Mouse (Mus musculus): ENCODE results near the gene Iqschfp. TPM values are rescaled to one million over a fixed set of nuclear protein-coding genes. Genes with fewer than 3 reads are reported as not detected.

Gene Iqschfp
- polyA plus RNA-seq, 1 experiment from 2014 or later = 4.7 TPM

DNA sequence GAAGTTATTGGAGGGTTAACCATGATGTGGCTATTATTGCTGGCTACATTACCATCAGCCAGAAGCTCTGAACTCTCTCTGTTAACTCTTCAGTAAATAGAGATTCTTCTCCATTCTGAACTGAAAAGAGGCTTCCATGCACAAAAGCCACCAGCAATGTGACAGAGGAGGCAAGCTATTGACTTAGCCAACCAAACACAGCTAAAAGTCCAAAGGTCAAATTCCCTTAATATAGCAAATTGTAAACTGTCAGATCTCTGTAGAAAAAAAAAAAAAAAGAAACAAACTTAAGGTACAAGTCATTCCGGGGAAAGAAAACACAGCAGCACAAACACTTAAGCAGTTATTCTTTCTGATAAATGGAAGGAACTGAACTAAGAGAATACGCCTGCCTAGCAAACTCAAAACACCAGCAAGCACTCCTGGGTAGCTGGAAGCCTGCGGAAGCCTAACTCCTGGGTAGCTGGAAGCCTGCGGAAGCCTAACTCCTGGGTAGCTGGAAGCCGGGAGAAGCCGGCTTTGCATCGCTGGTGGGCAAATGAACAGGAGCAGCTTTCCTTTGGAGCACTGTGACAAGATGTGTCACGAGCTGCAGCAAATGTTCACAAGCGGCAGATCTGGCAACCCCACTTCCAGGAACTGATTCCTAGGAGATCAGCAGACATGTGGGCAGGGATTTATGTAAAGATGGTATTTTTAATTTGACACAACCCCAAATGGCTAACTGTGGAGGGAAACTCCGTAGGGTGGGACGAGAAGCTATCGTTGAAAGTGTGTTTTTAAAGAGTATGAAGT is 701.2 kb downstream of the Iqschfp start:
- ATAC-seq (ENCODE audit: low read depth) = no peak
- Histone ChIP-seq H3K36me3 (ENCODE audit: control insufficient read depth, insufficient read depth, low read length) (no peaks in the 10 kb centered on the region), H3K9ac (replicated peaks; ENCODE audit: low read depth, low read length) (no peak overlapping the region), H3K27me3 (ENCODE audit: control insufficient read depth, insufficient read depth, low read length) (no peaks in the 10 kb centered on the region), H3K9me3 (ENCODE audit: control insufficient read depth, low read length) (no peaks in the 10 kb centered on the region), H3K27ac (ENCODE audit: low read depth, low read length) (no peak overlapping the region), H3K4me2 (ENCODE audit: low read depth, low read length) (no peak overlapping the region), H3K4me1 (ENCODE audit: control insufficient read depth, insufficient read depth, low read length) (peaks cover 13% of the 10 kb centered on the region), H3K4me3 (ENCODE audit: low read depth, low read length) (no peak overlapping the region)
- WGBS = 65% methylated on average over 12 of the region's 12 CpGs

DNA sequence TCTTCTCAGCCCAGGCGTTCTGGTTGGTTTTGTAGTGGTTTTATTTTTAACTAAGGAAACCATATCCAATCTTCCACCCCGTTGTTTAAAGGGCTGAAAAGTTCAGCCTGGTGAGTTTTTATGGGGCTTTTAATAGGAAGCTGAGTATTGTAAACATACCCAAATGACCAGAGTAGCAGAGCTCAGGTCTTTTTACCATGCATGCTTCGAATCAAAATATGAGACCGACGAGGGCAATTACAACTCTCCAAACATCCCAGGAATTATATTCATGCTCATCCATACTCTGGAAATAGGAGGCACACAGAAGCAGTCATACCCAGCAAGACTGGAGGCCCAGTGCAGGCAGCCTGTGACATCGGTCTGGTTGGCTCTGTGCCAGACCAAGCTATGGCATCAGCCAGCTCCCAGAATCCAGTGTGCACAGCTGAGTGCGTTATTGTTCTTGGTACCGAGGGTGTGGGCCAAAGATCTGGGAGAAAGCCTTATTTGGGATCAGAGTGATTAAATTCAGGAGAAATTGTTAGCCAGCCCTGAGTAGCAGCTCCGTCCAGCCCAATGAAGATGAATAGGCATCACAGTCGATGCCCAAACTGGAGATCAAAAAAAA is 703.4 kb downstream of the Iqschfp start:
- no peak overlapping the region for H3K4me3 ChIP-seq (ENCODE audit: low read depth, low read length)
- no peak overlapping the region for H3K4me2 ChIP-seq (ENCODE audit: low read depth, low read length)
- H3K9me3 ChIP-seq (ENCODE audit: control insufficient read depth, low read length) = no peaks in the 10 kb centered on the region
- ATAC-seq (ENCODE audit: low read depth) = no peak
- H3K9ac ChIP-seq (replicated peaks; ENCODE audit: low read depth, low read length) = no peak overlapping the region
- peaks cover 10% of the 10 kb centered on the region for H3K4me1 ChIP-seq (ENCODE audit: control insufficient read depth, insufficient read depth, low read length)
- no peaks in the 10 kb centered on the region for H3K36me3 ChIP-seq (ENCODE audit: control insufficient read depth, insufficient read depth, low read length)
- WGBS = 64% methylated on average over 10 of the region's 10 CpGs
- H3K27ac ChIP-seq (ENCODE audit: low read depth, low read length) = no peak overlapping the region
- H3K27me3 ChIP-seq (ENCODE audit: control insufficient read depth, insufficient read depth, low read length) = no peaks in the 10 kb centered on the region

GRCm38 (mm10) chr3:68596938-68597337 is 704.9 kb downstream of the Iqschfp start:
- no peak for ATAC-seq (ENCODE audit: low read depth)
- no peak overlapping the region for H3K9ac ChIP-seq (replicated peaks; ENCODE audit: low read depth, low read length)
- no peaks in the 10 kb centered on the region for H3K9me3 ChIP-seq (ENCODE audit: control insufficient read depth, low read length)
- H3K27me3 ChIP-seq (ENCODE audit: control insufficient read depth, insufficient read depth, low read length) = no peaks in the 10 kb centered on the region
- no peak overlapping the region for H3K27ac ChIP-seq (ENCODE audit: low read depth, low read length)
- 91% methylated on average over 4 of the region's 4 CpGs for WGBS
- no peak overlapping the region for H3K4me3 ChIP-seq (ENCODE audit: low read depth, low read length)
- H3K36me3 ChIP-seq (ENCODE audit: control insufficient read depth, insufficient read depth, low read length) = no peaks in the 10 kb centered on the region
- no peak overlapping the region for H3K4me2 ChIP-seq (ENCODE audit: low read depth, low read length)
- H3K4me1 ChIP-seq (ENCODE audit: control insufficient read depth, insufficient read depth, low read length) = peaks cover 8% of the 10 kb centered on the region

DNA sequence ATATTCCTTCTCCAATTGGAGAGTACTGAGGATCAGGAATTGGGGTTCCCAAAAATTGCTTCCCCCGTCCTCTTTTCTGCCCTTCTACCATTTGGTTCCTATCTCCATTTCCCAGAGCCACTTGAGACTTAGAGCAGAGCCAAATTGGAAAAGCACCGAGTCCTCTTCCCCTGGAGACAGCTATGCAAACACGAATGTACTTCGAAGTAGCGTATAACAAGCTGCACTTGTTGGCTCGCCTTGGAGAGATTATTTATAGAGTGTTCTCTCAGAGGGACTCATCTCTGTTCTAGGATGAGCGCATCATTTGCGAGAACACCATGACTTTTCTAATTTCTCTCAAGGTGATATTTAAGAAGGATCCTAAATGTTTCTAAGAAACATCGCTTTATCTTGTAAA is 710.9 kb downstream of the Iqschfp start:
- H3K4me2 ChIP-seq (ENCODE audit: low read depth, low read length) = no peak overlapping the region
- H3K4me1 ChIP-seq (ENCODE audit: control insufficient read depth, insufficient read depth, low read length) = peaks cover 12% of the 10 kb centered on the region
- no peak for ATAC-seq (ENCODE audit: low read depth)
- H3K9me3 ChIP-seq (ENCODE audit: control insufficient read depth, low read length) = no peaks in the 10 kb centered on the region
- H3K36me3 ChIP-seq (ENCODE audit: control insufficient read depth, insufficient read depth, low read length) = no peaks in the 10 kb centered on the region
- 60% methylated on average over 9 of the region's 9 CpGs for WGBS
- H3K4me3 ChIP-seq (ENCODE audit: low read depth, low read length) = no peak overlapping the region
- no peak overlapping the region for H3K27ac ChIP-seq (ENCODE audit: low read depth, low read length)
- no peaks in the 10 kb centered on the region for H3K27me3 ChIP-seq (ENCODE audit: control insufficient read depth, insufficient read depth, low read length)
- no peak overlapping the region for H3K9ac ChIP-seq (replicated peaks; ENCODE audit: low read depth, low read length)

DNA sequence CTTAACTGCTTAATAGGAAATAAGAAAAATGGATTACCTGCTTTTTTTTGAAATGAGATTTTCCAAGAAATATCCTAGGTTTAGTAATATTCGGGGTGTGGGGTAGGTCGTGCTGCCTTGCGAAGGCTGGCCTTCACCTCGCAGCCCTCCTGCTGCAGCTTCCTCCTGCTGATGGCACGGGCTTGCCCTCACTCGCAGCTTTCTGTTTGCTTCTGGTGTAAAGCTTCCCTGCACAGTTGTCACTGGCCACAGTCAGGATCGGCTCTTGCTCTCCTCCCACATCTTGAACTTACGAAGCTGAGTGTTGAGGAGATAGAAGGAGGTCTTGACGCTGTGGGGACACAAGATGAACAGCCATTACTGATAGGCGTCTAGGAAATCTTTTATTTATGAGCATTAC is 712.4 kb downstream of the Iqschfp start:
- 56% methylated on average over 10 of the region's 10 CpGs for WGBS
- no peaks in the 10 kb centered on the region for H3K27me3 ChIP-seq (ENCODE audit: control insufficient read depth, insufficient read depth, low read length)
- H3K27ac ChIP-seq (ENCODE audit: low read depth, low read length) = peak overlapping the region; percentile 34; the same call in 1 of the 2 replicates
- H3K9ac ChIP-seq (replicated peaks; ENCODE audit: low read depth, low read length) = no peak overlapping the region
- no peak overlapping the region for H3K4me3 ChIP-seq (ENCODE audit: low read depth, low read length)
- no peaks in the 10 kb centered on the region for H3K36me3 ChIP-seq (ENCODE audit: control insufficient read depth, insufficient read depth, low read length)
- no peaks in the 10 kb centered on the region for H3K9me3 ChIP-seq (ENCODE audit: control insufficient read depth, low read length)
- ATAC-seq (ENCODE audit: low read depth) = no peak
- H3K4me1 ChIP-seq (ENCODE audit: control insufficient read depth, insufficient read depth, low read length) = peaks cover 16% of the 10 kb centered on the region
- H3K4me2 ChIP-seq (ENCODE audit: low read depth, low read length) = no peak overlapping the region

DNA sequence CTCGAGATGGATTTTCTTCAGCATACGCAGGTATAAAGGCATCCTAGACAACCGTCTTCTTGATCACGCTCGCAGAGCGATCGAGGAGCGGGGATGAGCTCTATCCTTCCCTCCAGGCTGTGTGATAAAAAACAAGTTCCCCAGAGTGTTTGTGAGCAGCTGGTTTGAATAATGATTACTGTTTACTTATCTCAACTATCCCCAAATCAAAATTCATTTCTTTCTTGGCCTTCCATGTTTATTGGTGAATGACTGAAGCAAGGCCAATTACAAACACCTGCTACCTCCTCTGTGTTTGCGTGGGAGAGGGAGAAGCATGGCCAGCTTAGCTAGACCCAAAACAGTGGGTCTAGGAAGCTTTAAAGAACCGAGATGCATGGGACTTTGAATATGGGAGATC is 712.9 kb downstream of the Iqschfp start:
- peak; percentile 67; the same call in 1 of the 2 replicates for ATAC-seq (ENCODE audit: low read depth)
- no peaks in the 10 kb centered on the region for H3K36me3 ChIP-seq (ENCODE audit: control insufficient read depth, insufficient read depth, low read length)
- H3K27me3 ChIP-seq (ENCODE audit: control insufficient read depth, insufficient read depth, low read length) = no peaks in the 10 kb centered on the region
- 37% methylated on average over 10 of the region's 10 CpGs for WGBS
- H3K4me2 ChIP-seq (ENCODE audit: low read depth, low read length) = no peak overlapping the region
- H3K9ac ChIP-seq (replicated peaks; ENCODE audit: low read depth, low read length) = no peak overlapping the region
- H3K9me3 ChIP-seq (ENCODE audit: control insufficient read depth, low read length) = no peaks in the 10 kb centered on the region
- H3K27ac ChIP-seq (ENCODE audit: low read depth, low read length) = no peak overlapping the region
- no peak overlapping the region for H3K4me3 ChIP-seq (ENCODE audit: low read depth, low read length)
- H3K4me1 ChIP-seq (ENCODE audit: control insufficient read depth, insufficient read depth, low read length) = peaks cover 16% of the 10 kb centered on the region

DNA sequence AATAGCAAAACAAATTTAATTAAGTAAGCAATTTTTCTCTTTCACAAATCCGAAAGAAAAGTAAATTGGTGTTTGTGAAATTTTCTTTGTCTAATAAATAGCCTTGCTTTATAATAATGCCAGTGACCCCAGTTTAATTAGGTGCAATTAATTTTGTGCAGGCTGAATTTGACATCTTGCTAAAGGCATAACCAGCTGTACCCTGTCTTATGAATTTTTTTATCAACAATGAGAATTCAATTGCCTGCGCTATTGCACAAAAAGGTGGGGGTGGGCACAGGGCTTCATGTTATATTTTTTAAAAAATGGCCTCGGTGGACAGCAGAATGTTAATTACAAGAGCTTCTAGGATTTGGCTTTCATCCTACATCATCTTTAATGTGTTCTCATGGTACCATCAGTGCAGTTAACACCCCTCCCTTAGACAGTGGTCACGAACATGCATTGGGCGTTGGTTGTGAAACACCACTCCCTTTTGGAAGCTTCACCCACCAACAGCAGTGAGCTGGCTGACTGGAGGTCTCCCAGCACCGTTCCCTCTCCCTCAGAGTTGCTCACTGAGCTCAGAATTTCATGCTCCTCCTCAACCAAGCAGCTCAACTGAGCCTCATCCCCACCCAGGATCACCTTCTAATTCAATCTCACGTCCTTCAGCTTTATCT is 714.0 kb downstream of the Iqschfp start:
- Histone ChIP-seq H3K4me1 (ENCODE audit: control insufficient read depth, insufficient read depth, low read length) (peaks cover 16% of the 10 kb centered on the region), H3K27me3 (ENCODE audit: control insufficient read depth, insufficient read depth, low read length) (no peaks in the 10 kb centered on the region), H3K4me3 (ENCODE audit: low read depth, low read length) (no peak overlapping the region), H3K4me2 (ENCODE audit: low read depth, low read length) (no peak overlapping the region), H3K9me3 (ENCODE audit: control insufficient read depth, low read length) (no peaks in the 10 kb centered on the region), H3K27ac (ENCODE audit: low read depth, low read length) (no peak overlapping the region), H3K9ac (replicated peaks; ENCODE audit: low read depth, low read length) (no peak overlapping the region), H3K36me3 (ENCODE audit: control insufficient read depth, insufficient read depth, low read length) (no peaks in the 10 kb centered on the region)
- ATAC-seq (ENCODE audit: low read depth) = peak; percentile 16; the same call in 1 of the 2 replicates
- 48% methylated on average over 7 of the region's 7 CpGs for WGBS

DNA sequence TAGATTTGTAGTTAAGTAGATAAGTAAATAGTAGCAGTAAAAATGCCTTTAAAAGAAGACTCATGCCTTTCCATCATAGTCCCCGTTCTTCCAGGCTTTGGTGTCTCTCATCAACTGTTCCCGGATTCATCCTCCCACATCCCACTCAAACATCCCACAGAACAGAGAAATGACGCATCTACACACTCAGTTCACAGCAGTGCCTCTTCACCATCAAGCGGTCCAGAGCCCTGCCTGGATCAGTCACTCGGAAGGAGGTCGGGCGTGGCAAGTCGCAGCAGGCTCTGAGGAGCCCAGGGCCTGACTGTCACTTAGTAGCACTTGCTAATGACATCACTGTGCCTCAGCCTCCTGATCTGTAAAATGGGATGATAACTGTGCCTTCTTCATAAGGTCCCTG is 714.7 kb downstream of the Iqschfp start:
- 93% methylated on average over 8 of the region's 8 CpGs for WGBS
- Histone ChIP-seq H3K27me3 (ENCODE audit: control insufficient read depth, insufficient read depth, low read length) (no peaks in the 10 kb centered on the region), H3K4me2 (ENCODE audit: low read depth, low read length) (no peak overlapping the region), H3K27ac (ENCODE audit: low read depth, low read length) (no peak overlapping the region), H3K36me3 (ENCODE audit: control insufficient read depth, insufficient read depth, low read length) (no peaks in the 10 kb centered on the region), H3K4me1 (ENCODE audit: control insufficient read depth, insufficient read depth, low read length) (peaks cover 16% of the 10 kb centered on the region), H3K4me3 (ENCODE audit: low read depth, low read length) (no peak overlapping the region), H3K9ac (replicated peaks; ENCODE audit: low read depth, low read length) (no peak overlapping the region), H3K9me3 (ENCODE audit: control insufficient read depth, low read length) (no peaks in the 10 kb centered on the region)
- ATAC-seq (ENCODE audit: low read depth) = no peak

DNA sequence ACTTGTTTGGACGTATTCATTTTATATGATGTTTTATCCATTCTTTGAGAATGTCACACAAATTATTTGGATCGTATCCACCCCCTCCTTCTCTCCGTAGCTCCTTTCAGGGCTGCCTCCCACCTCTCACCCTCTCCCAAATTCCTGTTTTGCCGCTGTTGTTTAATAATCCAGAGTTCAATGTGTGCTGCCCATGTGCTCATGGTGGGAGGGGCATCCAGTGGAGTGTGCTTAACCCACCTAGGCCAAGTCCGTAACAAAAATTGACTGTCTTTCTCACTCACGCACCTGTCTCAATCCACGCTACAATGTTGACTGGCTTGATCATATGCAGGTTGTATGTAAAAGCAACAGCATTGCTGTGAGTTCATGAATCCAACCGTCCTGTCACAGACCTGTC is 715.3 kb downstream of the Iqschfp start:
- Histone ChIP-seq H3K4me3 (ENCODE audit: low read depth, low read length) (no peak overlapping the region), H3K4me1 (ENCODE audit: control insufficient read depth, insufficient read depth, low read length) (peaks cover 16% of the 10 kb centered on the region), H3K27ac (ENCODE audit: low read depth, low read length) (no peak overlapping the region), H3K4me2 (ENCODE audit: low read depth, low read length) (no peak overlapping the region), H3K9me3 (ENCODE audit: control insufficient read depth, low read length) (no peaks in the 10 kb centered on the region), H3K9ac (replicated peaks; ENCODE audit: low read depth, low read length) (no peak overlapping the region), H3K36me3 (ENCODE audit: control insufficient read depth, insufficient read depth, low read length) (no peaks in the 10 kb centered on the region), H3K27me3 (ENCODE audit: control insufficient read depth, insufficient read depth, low read length) (no peaks in the 10 kb centered on the region)
- ATAC-seq (ENCODE audit: low read depth) = no peak
- WGBS = 94% methylated on average over 8 of the region's 8 CpGs

Data from neural tube, embryonic 14.5 days (tissue).